In the genomic region with DNA sequence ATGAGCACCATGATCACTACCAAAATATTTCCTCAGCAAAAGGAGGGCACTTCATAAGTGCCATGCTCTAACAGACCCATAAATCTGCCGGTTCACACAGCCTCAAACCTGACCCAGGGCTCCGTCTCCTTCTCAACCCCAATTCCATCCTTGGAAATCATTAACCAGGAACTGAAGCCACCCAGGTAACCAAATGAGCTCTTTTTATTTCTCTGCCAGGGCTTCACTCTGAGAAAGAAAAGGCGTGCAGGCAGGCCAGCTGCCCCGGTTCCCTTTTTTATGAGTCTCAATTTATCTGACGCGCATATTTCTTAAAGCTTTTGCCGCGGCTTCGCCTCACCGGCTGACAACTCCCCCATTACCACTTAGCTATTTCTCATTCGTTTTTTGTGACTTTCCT, we compare ENCODE assay signal across 16 mouse cellular contexts.
A peak's percentile ranks its signal among the peaks of the same experiment; 100 is the strongest.
DNase-seq lines count a peak whose midpoint lies in the region; ATAC-seq and TF ChIP-seq lines count a peak whose summit lies in the region.
"Had no signal": no experiment of that assay in that cellular context is flagged by ENCODE, and none has a peak within 500 bp of the region (broad histone marks: within the 10 kb centered on the region; RNA-seq: fewer than 3 reads in every experiment).

No protein-coding gene starts in this region.

- no peak overlapping the region for H3K4me2 ChIP-seq in stomach, embryonic 14.5 days (replicated peaks; ENCODE audit: low read depth, low read length)
- no peak overlapping the region for H3K4me2 ChIP-seq in stomach, postnatal 0 days (replicated peaks; ENCODE audit: low read depth)
- H3K4me2 ChIP-seq in kidney, embryonic 15.5 days, result peak overlapping the region; percentile 27
- H3K4me2 ChIP-seq: liver, embryonic 11.5 days; midbrain, embryonic 13.5 days had no signal

- no peak overlapping the region for H3K9ac ChIP-seq in stomach, embryonic 14.5 days (replicated peaks; ENCODE audit: low read depth, low read length)
- H3K9ac ChIP-seq in stomach, postnatal 0 days (ENCODE audit: low read length), result no peak overlapping the region
- no peak overlapping the region for H3K9ac ChIP-seq in kidney, embryonic 15.5 days
- H3K9ac ChIP-seq: forebrain, postnatal 0 days; midbrain, embryonic 13.5 days had no signal

- no peaks in the 10 kb centered on the region for H3K9me3 ChIP-seq in stomach, embryonic 14.5 days (ENCODE audit: control insufficient read depth, low read depth, low read length)
- H3K9me3 ChIP-seq in stomach, postnatal 0 days (ENCODE audit: control insufficient read depth, low read length), result no peaks in the 10 kb centered on the region
- no peaks in the 10 kb centered on the region for H3K9me3 ChIP-seq in kidney, embryonic 15.5 days (replicated peaks)
- H3K9me3 ChIP-seq: midbrain, embryonic 13.5 days had no signal

- H3K4me1 ChIP-seq in stomach, embryonic 14.5 days (ENCODE audit: control insufficient read depth, insufficient read depth, low read length), result no peaks in the 10 kb centered on the region
- no peaks in the 10 kb centered on the region for H3K4me1 ChIP-seq in stomach, postnatal 0 days (replicated peaks; ENCODE audit: control insufficient read depth, insufficient read depth)
- peaks cover 17% of the 10 kb centered on the region for H3K4me1 ChIP-seq in kidney, embryonic 15.5 days
- H3K4me1 ChIP-seq: midbrain, embryonic 13.5 days had no signal

- TF ChIP-seq EP300 in stomach, postnatal 0 days (optimal IDR thresholded peaks at IDR 0.05), result no peak

- DNase-seq in stomach, postnatal 0 days (ENCODE audit: low spot score), result no peak
- DNase-seq in large intestine, adult 2 months (ENCODE audit: low read depth, low spot score), result peak; percentile 67
- DNase-seq in testis, postnatal 10 days (ENCODE audit: low spot score), result no peak
- DNase-seq in gastrocnemius, postnatal 25 days, result no peak
- no peak for DNase-seq in cerebellum, adult 9-10 months
- DNase-seq in right cerebral cortex, postnatal 36 days (ENCODE audit: low spot score in 2 of 2), result no peak
- DNase-seq: adrenal gland, postnatal 25 days; cerebellum, adult 2 months; forebrain, postnatal 0 days; right cerebral cortex, postnatal 25 days had no signal

- no peak for TF ChIP-seq CTCF in stomach, postnatal 0 days (IDR thresholded peaks at IDR 0.05; ENCODE audit: low read depth)

- no peaks in the 10 kb centered on the region for H3K27me3 ChIP-seq in stomach, embryonic 14.5 days (ENCODE audit: control insufficient read depth, insufficient read depth, low read length)
- no peaks in the 10 kb centered on the region for H3K27me3 ChIP-seq in stomach, postnatal 0 days (ENCODE audit: control insufficient read depth, insufficient read depth, low read length)
- H3K27me3 ChIP-seq in kidney, embryonic 15.5 days, result no peaks in the 10 kb centered on the region
- H3K27me3 ChIP-seq: midbrain, embryonic 13.5 days had no signal

- peak; percentile 66; the same call in 1 of the 2 replicates for ATAC-seq in stomach, embryonic 14.5 days (ENCODE audit: insufficient number of reproducible peaks, insufficient read depth, low FRiP score, low read depth)
- no peak for ATAC-seq in stomach, postnatal 0 days (ENCODE audit: low FRiP score, low TSS enrichment)
- peak; percentile 85 for ATAC-seq in kidney, embryonic 15.5 days (replicated peaks; ENCODE audit: low FRiP score)
- ATAC-seq: activated CD4-positive, CD25-positive, alpha-beta regulatory T cell, adult 4 months; forebrain, postnatal 0 days; midbrain, embryonic 13.5 days had no signal

- no peak overlapping the region for H3K27ac ChIP-seq in stomach, embryonic 14.5 days (ENCODE audit: low read length)
- H3K27ac ChIP-seq in stomach, postnatal 0 days (replicated peaks), result no peak overlapping the region
- peak overlapping the region; percentile 75 for H3K27ac ChIP-seq in kidney, embryonic 15.5 days
- H3K27ac ChIP-seq: midbrain, embryonic 13.5 days had no signal

- no peak overlapping the region for H3K4me3 ChIP-seq in stomach, embryonic 14.5 days (ENCODE audit: low read depth, low read length)
- H3K4me3 ChIP-seq in stomach, postnatal 0 days (ENCODE audit: low read depth, low read length), result no peak overlapping the region
- H3K4me3 ChIP-seq in kidney, embryonic 15.5 days (replicated peaks), result no peak overlapping the region
- H3K4me3 ChIP-seq: erythroblast, embryonic 14.5 days; midbrain, embryonic 13.5 days had no signal

- no peaks in the 10 kb centered on the region for H3K36me3 ChIP-seq in stomach, embryonic 14.5 days (ENCODE audit: control insufficient read depth, insufficient read depth, low read length)
- no peaks in the 10 kb centered on the region for H3K36me3 ChIP-seq in stomach, postnatal 0 days (ENCODE audit: control insufficient read depth, insufficient read depth, low read length)
- H3K36me3 ChIP-seq in kidney, embryonic 15.5 days, result no peaks in the 10 kb centered on the region

- 62% methylated on average over 11 of the region's 11 CpGs for WGBS in stomach, embryonic 14.5 days
- 53% methylated on average over 11 of the region's 11 CpGs for WGBS in stomach, postnatal 0 days
- WGBS in kidney, embryonic 15.5 days, result 23% methylated on average over 11 of the region's 11 CpGs
- WGBS in large intestine, adult 2 months, result 23% methylated on average over 11 of the region's 11 CpGs
